Mouse (Mus musculus) lung, postnatal 14 days (tissue): ENCODE results near the gene Adk.
"Not testable (repeated sequence)": the region's sequence is repeated elsewhere in the genome, so short reads cannot be mapped to it uniquely, and the experiment has no call there.

Experiments used
- DNase-seq: peaks from one replicate; pipeline ENCODE4 v3.0.0; 2021

The Adk gene

GRCm38 (mm10) chr14:21065490-21066162 is 13.3 kb downstream of the Adk start:
- DNase-seq, result no peak

GRCm38 (mm10) chr14:21069594-21069993 is 17.2 kb downstream of the Adk start:
- no peak for DNase-seq

- no peak for DNase-seq
Observed at GRCm38 (mm10) chr14:21073981-21074380, 21.6 kb downstream of the Adk start.

- DNase-seq, result no peak
Observed at GRCm38 (mm10) chr14:21074398-21075320, 22.3 kb downstream of the Adk start.

- peak; percentile 92 for DNase-seq
Observed at GRCm38 (mm10) chr14:21075751-21076500, 23.6 kb downstream of the Adk start.

- DNase-seq, result no peak
Observed at GRCm38 (mm10) chr14:21076501-21077194, 24.3 kb downstream of the Adk start.

- no peak for DNase-seq
Observed at GRCm38 (mm10) chr14:21077939-21078338, 25.6 kb downstream of the Adk start.

GRCm38 (mm10) chr14:21078511-21078910 is 26.1 kb downstream of the Adk start:
- no peak for DNase-seq

GRCm38 (mm10) chr14:21082823-21083222 is 30.4 kb downstream of the Adk start:
- DNase-seq, result no peak

- no peak for DNase-seq
Observed at GRCm38 (mm10) chr14:21085666-21086065, 33.3 kb downstream of the Adk start.

GRCm38 (mm10) chr14:21086106-21086505 is 33.7 kb downstream of the Adk start:
- DNase-seq, result no peak

GRCm38 (mm10) chr14:21086827-21087351 is 34.5 kb downstream of the Adk start:
- DNase-seq, result no peak

- DNase-seq, result no peak
Observed at GRCm38 (mm10) chr14:21087390-21088060, 35.2 kb downstream of the Adk start.

GRCm38 (mm10) chr14:21088731-21089130 is 36.4 kb downstream of the Adk start:
- no peak for DNase-seq

- DNase-seq, result no peak
Observed at GRCm38 (mm10) chr14:21090400-21090799, 38.0 kb downstream of the Adk start.

GRCm38 (mm10) chr14:21090930-21091486 is 38.6 kb downstream of the Adk start:
- DNase-seq, result no peak

GRCm38 (mm10) chr14:21094161-21094560 is 41.8 kb downstream of the Adk start:
- not testable (repeated sequence) for DNase-seq

- DNase-seq, result no peak
Observed at GRCm38 (mm10) chr14:21096279-21096678, 43.9 kb downstream of the Adk start.

GRCm38 (mm10) chr14:21096689-21097088 is 44.3 kb downstream of the Adk start:
- no peak for DNase-seq

- no peak for DNase-seq
Observed at GRCm38 (mm10) chr14:21099371-21099770, 47.0 kb downstream of the Adk start.

GRCm38 (mm10) chr14:21100876-21101275 is 48.5 kb downstream of the Adk start:
- DNase-seq, result no peak

- peak; percentile 48 for DNase-seq
Observed at GRCm38 (mm10) chr14:21101562-21101961, 49.2 kb downstream of the Adk start.
